11 mouse cellular contexts compared by ENCODE assay signal in genomic region chr7:111655002-111655401, GRCm38 (mm10).
"Had no signal": no experiment of that assay in that cellular context is flagged by ENCODE, and none has a peak within 500 bp of the region (broad histone marks: within the 10 kb centered on the region; RNA-seq: fewer than 3 reads in every experiment).

No protein-coding gene starts in this region.

- H3K27ac ChIP-seq: kidney, postnatal 0 days; liver, embryonic 13.5 days; macrophage; midbrain, embryonic 12.5 days; midbrain, embryonic 15.5 days had no signal

- H3K9me3 ChIP-seq: liver, embryonic 13.5 days; midbrain, embryonic 12.5 days; midbrain, embryonic 15.5 days had no signal

- H3K4me2 ChIP-seq: liver, embryonic 13.5 days; lung, embryonic 14.5 days; midbrain, embryonic 12.5 days; midbrain, embryonic 15.5 days had no signal

- H3K9ac ChIP-seq: liver, embryonic 13.5 days; lung, embryonic 14.5 days; midbrain, embryonic 12.5 days; midbrain, embryonic 15.5 days had no signal

- DNase-seq: kidney, postnatal 25 days; liver, embryonic 13.5 days; lung, embryonic 14.5 days; thymus, adult 18-20 months; thymus, postnatal 14 days; thymus, postnatal 4 days had no signal

- H3K36me3 ChIP-seq: liver, embryonic 13.5 days; midbrain, embryonic 12.5 days; midbrain, embryonic 15.5 days had no signal

- H3K4me3 ChIP-seq: liver, embryonic 13.5 days; midbrain, embryonic 12.5 days; midbrain, embryonic 15.5 days had no signal

- ATAC-seq: lung, postnatal 0 days; midbrain, embryonic 15.5 days had no signal

- H3K27me3 ChIP-seq: liver, embryonic 13.5 days; midbrain, embryonic 12.5 days; midbrain, embryonic 15.5 days had no signal

- H3K4me1 ChIP-seq: liver, embryonic 13.5 days; midbrain, embryonic 12.5 days; midbrain, embryonic 15.5 days had no signal
